Mouse (Mus musculus): Measurements from ENCODE around the gene Stk4.
"Not testable (repeated sequence)": the region's sequence is repeated elsewhere in the genome, so short reads cannot be mapped to it uniquely, and the experiment has no call there.

The Stk4 gene

DNA sequence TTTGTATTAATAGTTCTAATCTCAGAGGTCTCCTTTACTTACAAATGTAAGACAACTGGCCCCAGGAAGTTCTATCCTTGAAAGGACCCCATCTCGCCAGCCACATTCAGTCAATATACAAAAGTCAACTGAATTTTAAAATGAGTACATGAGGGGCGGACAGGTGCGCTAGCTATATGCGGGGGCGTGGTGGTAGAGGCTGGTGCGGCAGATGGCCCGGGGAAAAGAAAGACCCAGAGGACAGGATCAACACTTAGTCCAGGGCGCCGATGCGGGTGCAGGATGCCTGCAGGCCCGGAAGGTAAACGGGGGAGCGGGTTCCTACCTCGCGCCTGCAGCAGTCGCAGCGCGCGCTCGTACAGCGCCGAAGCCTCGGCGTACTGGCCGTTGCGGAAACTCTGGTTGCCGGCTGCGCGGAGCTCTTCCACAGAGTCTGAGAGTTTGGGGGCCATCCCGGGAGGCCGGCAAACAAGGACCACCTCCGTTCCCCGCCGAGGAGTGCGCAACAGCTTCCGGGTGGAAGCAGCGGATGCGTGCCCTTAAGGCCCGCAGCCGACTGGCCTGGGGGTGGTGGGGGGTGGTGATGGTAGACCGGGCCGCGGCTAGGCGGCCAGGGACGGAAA is at the start of gene Stk4:
Gene Stk4, plus strand, starts transcription at position 181 of the 623 bp plus-strand sequence.
- in situ Hi-C loops (cut with MboI; ENCODE audit: low pct_unique_long_range_greater_than_20kb in 1 of 2, low sequenced_read_pairs in 2 of 2, unreplicated experiment in 1 of 2) = no loop called here

- in situ Hi-C loops (cut with MboI; ENCODE audit: low pct_unique_long_range_greater_than_20kb in 1 of 2, low sequenced_read_pairs in 2 of 2, unreplicated experiment in 1 of 2) = no loop called here
Observed at GRCm38 (mm10) chr2:164022104-164022503, 48.0 kb upstream of the Stk4 start.

DNA sequence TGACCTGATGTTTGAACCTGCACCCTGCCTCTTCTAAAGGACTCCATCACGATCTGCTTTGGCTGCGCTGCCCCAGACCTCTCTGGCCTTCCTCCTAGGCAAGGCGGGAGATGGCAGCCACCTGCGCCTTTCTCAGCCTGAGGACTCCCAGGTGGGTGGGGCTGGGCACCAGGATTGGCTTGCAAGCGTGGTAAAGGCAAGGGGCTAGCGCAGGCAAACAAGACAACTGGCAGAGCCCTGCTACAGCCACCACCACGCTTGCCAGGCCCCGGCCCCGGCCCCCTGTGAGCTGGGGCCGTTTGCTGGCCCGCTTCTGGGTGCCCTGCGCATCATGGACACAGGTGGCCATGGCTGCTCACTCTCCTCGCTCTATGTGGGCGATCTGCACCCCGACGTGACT is 45.0 kb upstream of the Stk4 start, which contains the start of gene Pabpc1l:
Gene Pabpc1l, plus strand, starts transcription at position 301 of the 400 bp plus-strand sequence.
- in situ Hi-C loops (cut with MboI; ENCODE audit: low pct_unique_long_range_greater_than_20kb in 1 of 2, low sequenced_read_pairs in 2 of 2, unreplicated experiment in 1 of 2) = no loop called here

DNA sequence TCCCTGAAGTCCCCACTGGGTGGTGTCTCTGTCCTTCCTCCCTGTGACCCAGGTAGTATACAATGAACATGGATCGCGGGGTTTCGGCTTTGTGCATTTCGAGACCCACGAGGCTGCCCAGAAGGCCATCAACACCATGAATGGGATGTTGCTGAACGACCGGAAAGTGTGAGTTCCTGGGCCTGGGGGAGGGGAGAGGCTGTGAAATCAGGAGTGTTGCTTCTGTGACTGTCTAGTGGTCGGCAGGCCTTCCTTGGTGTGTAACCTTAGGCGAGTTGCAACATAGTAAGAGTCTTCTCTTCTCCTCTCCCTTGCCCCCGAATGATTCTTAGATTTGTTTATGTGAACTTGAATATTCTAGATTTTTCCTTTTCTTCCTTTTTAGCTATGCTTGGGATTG is 39.0 kb upstream of the Stk4 start:
- in situ Hi-C loops (cut with MboI; ENCODE audit: low pct_unique_long_range_greater_than_20kb in 1 of 2, low sequenced_read_pairs in 2 of 2, unreplicated experiment in 1 of 2) = no loop called here

- in situ Hi-C loops (cut with MboI; ENCODE audit: low pct_unique_long_range_greater_than_20kb in 1 of 2, low sequenced_read_pairs in 2 of 2, unreplicated experiment in 1 of 2) = no loop called here
Observed at GRCm38 (mm10) chr2:164032973-164033372, 37.1 kb upstream of the Stk4 start.

GRCm38 (mm10) chr2:164036520-164037019 is 33.6 kb upstream of the Stk4 start:
- in situ Hi-C loops (cut with MboI; ENCODE audit: low pct_unique_long_range_greater_than_20kb in 1 of 2, low sequenced_read_pairs in 2 of 2, unreplicated experiment in 1 of 2) = no loop called here

GRCm38 (mm10) chr2:164038407-164039028 is 31.6 kb upstream of the Stk4 start:
- in situ Hi-C loops (cut with MboI; ENCODE audit: low pct_unique_long_range_greater_than_20kb in 1 of 2, low sequenced_read_pairs in 2 of 2, unreplicated experiment in 1 of 2) = no loop called here

DNA sequence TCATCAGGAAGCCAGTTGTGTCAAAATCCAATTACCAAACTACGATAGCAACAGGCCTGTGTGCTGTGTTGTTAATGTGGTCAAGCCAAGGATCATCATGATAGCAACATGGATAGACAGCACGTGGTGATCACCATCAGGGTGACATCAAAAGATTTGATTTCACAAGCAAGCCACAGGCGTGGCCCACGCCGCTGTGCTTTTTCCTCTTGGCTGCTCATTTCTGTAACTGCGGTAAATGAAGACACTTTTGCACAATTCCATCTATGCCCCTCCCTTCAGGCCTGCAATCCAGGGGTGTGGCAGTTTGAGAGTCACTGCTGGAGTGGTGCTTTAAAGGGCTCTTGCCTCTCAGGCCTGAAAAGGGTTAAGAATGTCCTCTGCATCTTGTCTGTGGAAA is 29.2 kb upstream of the Stk4 start:
- in situ Hi-C loops (cut with MboI; ENCODE audit: low pct_unique_long_range_greater_than_20kb in 1 of 2, low sequenced_read_pairs in 2 of 2, unreplicated experiment in 1 of 2) = no loop called here

GRCm38 (mm10) chr2:164041523-164041922 is 28.6 kb upstream of the Stk4 start:
- in situ Hi-C loops (cut with MboI; ENCODE audit: low pct_unique_long_range_greater_than_20kb in 1 of 2, low sequenced_read_pairs in 2 of 2, unreplicated experiment in 1 of 2) = no loop called here

GRCm38 (mm10) chr2:164047197-164047690 is 22.9 kb upstream of the Stk4 start:
- in situ Hi-C loops (cut with MboI; ENCODE audit: low pct_unique_long_range_greater_than_20kb in 1 of 2, low sequenced_read_pairs in 2 of 2, unreplicated experiment in 1 of 2) = no loop called here

DNA sequence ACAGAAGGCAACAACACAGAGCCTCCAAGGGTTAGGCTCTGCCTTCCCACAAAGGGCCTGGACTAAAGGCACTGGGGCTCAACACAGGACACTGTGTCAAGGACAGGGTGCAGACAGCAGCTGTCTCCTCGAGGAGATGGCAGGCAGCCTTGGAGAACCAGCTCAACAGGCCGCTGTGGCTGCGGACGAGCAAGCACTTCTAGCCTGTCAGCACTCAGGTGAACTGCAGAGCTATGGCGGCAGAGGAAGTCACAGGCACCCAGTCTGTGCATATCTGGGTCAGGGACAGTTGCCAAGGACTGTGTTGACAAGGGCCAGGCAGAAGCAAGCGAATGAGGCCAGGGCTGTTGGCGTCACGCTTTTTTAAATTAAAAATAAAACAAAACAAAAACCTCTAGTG is 16.4 kb upstream of the Stk4 start:
- in situ Hi-C loops (cut with MboI; ENCODE audit: low pct_unique_long_range_greater_than_20kb in 1 of 2, low sequenced_read_pairs in 2 of 2, unreplicated experiment in 1 of 2) = no loop called here

GRCm38 (mm10) chr2:164054671-164055070 is 15.5 kb upstream of the Stk4 start:
- in situ Hi-C loops (cut with MboI; ENCODE audit: low pct_unique_long_range_greater_than_20kb in 1 of 2, low sequenced_read_pairs in 2 of 2, unreplicated experiment in 1 of 2) = no loop called here

DNA sequence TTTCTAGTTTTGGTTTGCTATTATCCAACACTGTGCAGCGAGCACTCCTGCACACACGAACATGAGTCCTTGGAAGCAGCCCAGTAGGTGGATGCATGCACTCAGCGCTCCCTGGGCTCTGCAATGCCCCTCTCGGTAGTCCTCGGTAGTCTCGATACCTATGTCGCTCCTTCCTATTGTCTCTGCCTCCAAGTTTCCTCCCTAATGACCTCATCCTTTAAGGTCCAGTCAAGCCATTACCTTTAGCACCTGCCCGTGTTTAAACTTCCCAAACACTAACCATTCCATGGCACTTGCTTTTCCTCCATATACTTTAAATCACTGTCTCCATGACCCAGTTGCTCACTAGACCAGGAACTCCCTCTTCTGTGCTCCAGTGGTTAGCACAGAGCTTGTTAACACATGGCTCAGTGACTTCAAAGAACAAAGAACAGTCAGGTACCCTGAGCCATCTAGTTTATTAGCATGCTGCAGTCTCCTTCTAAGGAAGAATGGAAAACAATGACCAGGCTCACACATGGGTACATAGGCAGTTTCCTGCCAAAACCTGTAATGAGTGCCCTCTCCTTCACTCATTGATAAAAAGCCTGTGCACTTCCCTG is 10.4 kb upstream of the Stk4 start:
- in situ Hi-C loops (cut with MboI; ENCODE audit: low pct_unique_long_range_greater_than_20kb in 1 of 2, low sequenced_read_pairs in 2 of 2, unreplicated experiment in 1 of 2) = no loop called here

DNA sequence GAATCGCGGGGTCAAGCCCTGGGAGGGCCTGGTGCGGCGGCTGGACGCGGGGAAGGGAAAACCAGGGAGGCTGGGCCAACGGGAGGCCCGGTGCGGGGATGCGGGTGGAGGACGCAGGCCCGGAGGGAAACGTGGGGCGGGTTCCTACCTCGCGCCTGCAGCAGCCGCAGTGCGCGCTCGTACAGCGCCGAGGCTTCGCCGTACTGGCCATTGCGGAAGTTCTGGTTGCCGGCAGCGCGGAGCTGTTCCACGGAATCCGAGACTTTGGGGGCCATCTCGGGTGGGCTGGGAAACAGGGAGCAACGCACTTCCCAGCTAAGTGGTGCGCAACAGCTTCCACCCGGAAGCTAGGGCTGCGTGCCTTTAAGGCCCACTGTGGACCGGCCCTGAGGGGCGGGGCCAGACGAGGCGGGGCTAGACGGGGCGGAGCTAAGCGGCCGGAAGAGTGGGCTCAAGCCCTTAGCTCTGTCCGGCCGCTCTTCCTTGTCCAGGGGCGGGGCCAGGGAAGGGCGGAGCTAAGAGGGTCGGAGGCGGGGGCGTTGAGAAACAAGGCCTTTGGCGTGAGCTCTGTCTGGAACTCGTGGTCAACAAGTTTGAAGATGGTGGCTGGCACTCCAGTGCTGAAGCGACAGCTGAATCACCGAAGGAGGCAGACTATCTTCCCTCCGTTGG is 779 bp downstream of the Stk4 start, which contains the start of gene Tomm34:
Gene Tomm34, minus strand, starts transcription at position 405 of the 672 bp plus-strand sequence.
- in situ Hi-C loops (cut with MboI; ENCODE audit: low pct_unique_long_range_greater_than_20kb in 1 of 2, low sequenced_read_pairs in 2 of 2, unreplicated experiment in 1 of 2) = no loop called here

DNA sequence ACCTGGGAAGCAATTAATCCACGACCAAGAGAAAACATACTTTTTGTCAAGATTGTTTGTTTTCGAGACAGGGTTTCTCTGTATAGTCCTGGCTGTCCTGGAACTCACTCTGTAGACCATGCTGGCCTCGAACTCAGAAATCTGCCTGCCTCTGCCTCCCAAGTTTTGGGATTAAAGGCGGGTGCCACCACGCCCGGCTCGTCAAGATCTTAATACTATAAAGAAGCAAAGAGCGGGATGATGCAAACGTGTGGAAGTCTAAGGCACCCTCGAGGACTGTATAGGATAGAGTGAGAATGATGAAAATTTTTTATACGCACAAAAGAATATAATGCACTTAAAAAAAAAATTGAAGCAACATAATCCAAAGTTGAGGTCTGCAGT is 1.3 kb downstream of the Stk4 start:
- in situ Hi-C loops (cut with MboI; ENCODE audit: low pct_unique_long_range_greater_than_20kb in 1 of 2, low sequenced_read_pairs in 2 of 2, unreplicated experiment in 1 of 2) = not testable (repeated sequence)

DNA sequence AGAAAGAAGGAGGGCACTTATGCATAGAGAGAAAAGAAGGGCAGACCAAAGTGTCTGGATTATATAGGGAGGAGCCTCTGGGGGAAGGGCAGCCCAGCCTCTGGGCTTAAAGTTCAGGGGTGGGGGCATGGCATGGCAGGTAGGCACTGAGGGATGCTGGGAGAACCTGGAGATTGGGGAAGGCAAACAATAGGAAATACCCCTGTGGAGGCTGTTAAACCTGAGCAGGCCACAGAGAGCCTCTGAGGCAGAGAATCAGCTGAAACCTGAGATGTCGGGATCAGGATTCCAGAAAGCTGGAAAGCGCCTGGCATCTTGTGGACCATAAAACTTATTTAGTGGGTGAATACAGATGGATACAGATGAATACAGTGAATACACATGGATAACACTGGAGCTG is 2.0 kb downstream of the Stk4 start:
- in situ Hi-C loops (cut with MboI; ENCODE audit: low pct_unique_long_range_greater_than_20kb in 1 of 2, low sequenced_read_pairs in 2 of 2, unreplicated experiment in 1 of 2) = no loop called here

DNA sequence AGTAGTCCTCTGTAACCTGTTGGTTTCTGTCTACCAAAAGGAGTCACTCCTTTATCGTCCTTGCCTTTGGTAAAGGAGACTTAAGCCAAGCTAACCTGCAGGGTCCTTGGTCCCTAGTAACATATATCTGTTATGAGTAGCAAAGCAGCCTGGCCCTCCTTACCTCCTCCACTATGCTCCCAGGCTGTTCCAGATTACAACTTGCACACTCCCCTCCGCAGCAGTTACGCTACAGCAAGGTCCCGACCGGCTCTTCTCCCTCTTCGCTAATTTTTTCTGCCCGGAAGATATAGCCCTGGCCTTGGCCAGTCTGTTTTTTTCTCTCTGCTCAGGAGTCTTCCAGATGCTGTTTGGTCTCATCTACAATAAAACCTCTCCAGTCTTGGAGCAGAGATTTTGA is 3.0 kb downstream of the Stk4 start:
- in situ Hi-C loops (cut with MboI; ENCODE audit: low pct_unique_long_range_greater_than_20kb in 1 of 2, low sequenced_read_pairs in 2 of 2, unreplicated experiment in 1 of 2) = no loop called here

DNA sequence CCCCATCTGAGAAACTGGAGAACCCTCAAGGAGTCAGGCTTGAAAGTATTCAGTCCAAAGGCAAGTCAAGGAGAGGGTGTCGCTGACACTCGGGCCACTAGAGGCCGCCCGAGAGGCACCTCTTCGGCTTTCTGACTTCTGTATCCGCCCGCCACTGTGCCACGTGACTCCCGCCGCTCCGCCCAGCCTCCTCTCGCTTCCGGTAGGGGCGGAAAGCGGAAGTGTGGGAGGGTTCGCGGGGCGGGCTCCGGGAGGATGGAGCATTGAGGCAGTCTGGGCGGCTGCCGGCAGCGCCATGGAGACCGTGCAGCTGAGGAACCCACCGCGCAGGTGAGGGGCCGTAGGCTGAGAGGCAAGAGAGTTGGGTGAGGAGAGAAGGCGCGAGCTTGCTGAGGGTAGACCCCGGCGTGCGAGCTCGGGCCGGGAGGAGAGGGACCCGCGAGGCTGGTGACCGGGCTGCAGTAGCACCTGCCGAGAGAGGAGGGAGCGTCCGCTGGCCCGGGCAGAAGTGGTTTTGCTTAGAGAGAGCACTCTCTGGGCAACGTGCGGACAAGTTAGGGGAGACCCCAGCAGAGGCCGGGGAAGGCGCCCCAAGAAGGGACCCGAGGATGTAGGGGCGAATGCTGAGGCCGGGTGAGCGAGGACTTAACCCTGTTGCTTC is 3.9 kb downstream of the Stk4 start:
- in situ Hi-C loops (cut with MboI; ENCODE audit: low pct_unique_long_range_greater_than_20kb in 1 of 2, low sequenced_read_pairs in 2 of 2, unreplicated experiment in 1 of 2) = no loop called here

DNA sequence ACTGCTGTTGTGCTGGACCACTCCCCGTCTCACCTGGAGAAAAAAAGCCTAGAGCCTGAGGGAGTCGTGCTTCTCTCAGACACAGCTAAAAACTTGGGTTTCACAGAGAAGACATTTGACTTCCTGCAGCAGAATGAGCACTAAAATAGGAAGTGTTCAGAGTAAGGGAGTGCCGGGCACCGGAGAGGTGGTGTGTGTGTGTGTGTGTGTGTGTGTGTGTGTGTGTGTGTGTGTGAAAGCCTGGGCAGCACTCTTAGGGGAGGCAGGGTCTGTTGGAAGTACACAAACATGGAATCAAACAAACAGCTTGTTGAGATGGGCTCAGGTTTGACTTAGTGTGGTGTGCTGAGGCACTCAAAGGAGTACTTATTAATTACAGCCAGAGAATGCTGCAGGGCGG is 5.0 kb downstream of the Stk4 start:
- in situ Hi-C loops (cut with MboI; ENCODE audit: low pct_unique_long_range_greater_than_20kb in 1 of 2, low sequenced_read_pairs in 2 of 2, unreplicated experiment in 1 of 2) = no loop called here

All from mouse embryonic stem cell (cell line).